Mouse (Mus musculus) adrenal gland, adult (tissue): Measurements from ENCODE around the gene Ldb3.

Source experiments
- DNase-seq, 2 experiments: peaks; one replicate each; pipeline ENCODE4 v3.0.0; 2022 to 2023; ENCODE audit warnings: low spot score in 1 of 2; ENCODE audit not compliant: inconsistent age in 2 of 2

The Ldb3 gene

DNA sequence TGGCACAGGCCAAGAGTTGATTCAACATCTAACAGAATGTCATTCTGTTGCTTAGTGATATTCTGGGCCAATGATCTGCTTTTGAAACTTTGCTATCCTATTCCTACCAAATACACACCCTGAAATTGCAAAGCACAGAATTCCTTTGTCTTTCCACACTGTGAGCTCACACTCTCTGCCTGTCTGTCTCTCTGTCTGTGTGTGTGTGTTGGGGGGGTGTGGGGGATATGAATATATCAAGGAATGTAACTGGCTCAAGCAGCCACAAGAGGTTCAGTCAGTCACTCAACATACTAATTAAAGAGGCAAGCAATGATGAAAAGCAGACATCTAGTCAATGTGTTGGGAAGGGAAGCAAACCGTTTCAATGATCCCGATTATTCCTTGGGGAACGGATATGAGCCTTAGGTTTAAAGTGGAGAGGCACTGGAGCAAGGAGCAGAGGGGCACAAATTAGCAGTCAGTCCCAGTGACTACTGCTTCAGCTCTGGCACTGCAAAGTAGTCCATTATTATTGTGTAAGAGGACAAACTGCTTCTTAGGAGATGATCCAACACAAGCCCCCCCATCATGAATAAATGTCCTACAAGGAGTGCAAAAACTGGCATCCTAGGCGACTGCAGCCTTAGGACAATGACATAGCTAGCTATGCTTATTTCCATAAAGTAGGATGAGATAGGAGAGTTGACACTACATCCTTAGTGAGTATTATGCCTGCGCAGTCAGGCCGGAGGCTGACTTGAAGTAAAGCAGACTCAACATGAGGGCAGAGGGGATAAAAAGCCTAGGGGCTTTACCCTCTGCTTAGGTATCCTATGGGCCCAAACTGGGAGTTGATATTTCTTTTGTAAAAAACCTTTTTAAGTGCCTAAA is 104.8 kb downstream of the Ldb3 start:
- DNase-seq: no peak
